Mouse (Mus musculus): ENCODE measurements around the gene Gsto2. TPM values are rescaled to one million over a fixed set of nuclear protein-coding genes. Genes with fewer than 3 reads are reported as not detected.

Gene Gsto2
- total and polyA plus RNA-seq, 3 experiments = 1.6 to 2.7 (median 2.6) TPM

DNA sequence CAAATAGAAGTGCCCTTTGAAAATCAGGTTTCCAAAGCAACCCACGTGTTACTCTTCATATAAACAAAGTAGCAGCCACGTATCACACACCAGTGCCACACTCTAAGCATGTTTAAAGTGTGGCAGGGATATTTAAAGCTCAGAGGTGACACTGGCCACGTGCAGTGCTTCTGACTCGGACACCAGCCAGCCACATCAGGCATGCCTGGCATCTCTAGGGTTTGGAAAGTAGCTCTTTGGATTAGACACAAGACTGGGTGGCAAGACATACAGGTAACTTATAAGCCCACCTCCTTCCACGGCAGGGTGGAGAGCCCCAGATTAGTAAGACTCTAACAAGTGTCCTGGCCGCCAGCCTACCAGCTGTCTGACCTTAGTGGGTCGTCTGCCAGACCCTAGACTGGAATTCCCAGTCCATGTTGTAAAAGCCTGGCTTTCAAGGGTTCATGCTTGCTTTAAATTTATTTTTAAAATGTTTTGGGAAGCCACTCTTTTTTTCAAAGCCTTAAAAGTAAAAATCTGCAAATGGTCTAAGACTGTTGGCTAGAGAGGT is 19.9 kb downstream of the Gsto2 start:
- no peak overlapping the region for H3K9ac ChIP-seq (ENCODE audit: low read depth, low read length)
- peak overlapping the region; percentile 63 for H3K27ac ChIP-seq
- WGBS = 49% methylated on average over 7 of the region's 7 CpGs

GRCm38 (mm10) chr19:47885886-47886285 is 20.6 kb downstream of the Gsto2 start:
- peaks cover 11% of the 10 kb centered on the region for H3K4me1 ChIP-seq (ENCODE audit: control insufficient read depth, insufficient read depth, low read length)
- no peaks in the 10 kb centered on the region for H3K79me2 ChIP-seq (replicated peaks; ENCODE audit: control insufficient read depth, insufficient read depth, low read length)
- no peaks in the 10 kb centered on the region for H3K36me3 ChIP-seq (ENCODE audit: control insufficient read depth, insufficient read depth, low read length)
- peak overlapping the region; percentile 63 for H3K27ac ChIP-seq
- H3K9ac ChIP-seq (ENCODE audit: low read depth, low read length) = no peak overlapping the region
- no peak for DNase-seq
- no peak overlapping the region for H3K4me3 ChIP-seq
- H3K27me3 ChIP-seq (ENCODE audit: control insufficient read depth, insufficient read depth, low read length) = no peaks in the 10 kb centered on the region
- intact Hi-C loops (cut with DNase I) = no loop called here
- TF ChIP-seq EP300 (IDR thresholded peaks at IDR 0.05; ENCODE audit: insufficient read depth, low read depth, low read length) (no peak), CTCF (IDR thresholded peaks at IDR 0.05) (no peak), POLR2A (IDR thresholded peaks at IDR 0.05; ENCODE audit: insufficient read depth, low read depth, low read length) (no peak)
- WGBS = 36% methylated on average over 11 of the region's 11 CpGs

More for the DNA sequence above, 19.9 kb downstream of the Gsto2 start:
- peak in 1 of 2 experiments; percentile 59 for DNase-seq
- intact Hi-C loops (cut with DNase I) = no loop called here
- no peaks in the 10 kb centered on the region for H3K36me3 ChIP-seq (ENCODE audit: control insufficient read depth, insufficient read depth, low read length)
- 0 out of 2 replicates have a peak, but pooled peaks have one; percentile 20 for TF ChIP-seq POLR2A (IDR thresholded peaks at IDR 0.05; ENCODE audit: insufficient read depth, low read depth, low read length)
- peak; percentile 82; the same call in 1 of the 2 replicates for TF ChIP-seq EP300 (IDR thresholded peaks at IDR 0.05; ENCODE audit: insufficient read depth, low read depth, low read length)
- no peak for TF ChIP-seq CTCF (IDR thresholded peaks at IDR 0.05)
- H3K27me3 ChIP-seq (ENCODE audit: control insufficient read depth, insufficient read depth, low read length) = no peaks in the 10 kb centered on the region
- H3K79me2 ChIP-seq (replicated peaks; ENCODE audit: control insufficient read depth, insufficient read depth, low read length) = no peaks in the 10 kb centered on the region
- H3K4me3 ChIP-seq = no peak overlapping the region
- H3K4me1 ChIP-seq (ENCODE audit: control insufficient read depth, insufficient read depth, low read length) = peaks cover 11% of the 10 kb centered on the region

GRCm38 (mm10) chr19:47886617-47887016 is 21.3 kb downstream of the Gsto2 start:
- peaks cover 18% of the 10 kb centered on the region for H3K4me1 ChIP-seq (ENCODE audit: control insufficient read depth, insufficient read depth, low read length)
- WGBS = 31% methylated on average over 7 of the region's 7 CpGs
- peak in 1 of 2 experiments; percentile 57 for DNase-seq
- TF ChIP-seq EP300 (IDR thresholded peaks at IDR 0.05; ENCODE audit: insufficient read depth, low read depth, low read length) (no peak), CTCF (IDR thresholded peaks at IDR 0.05) (0 out of 2 replicates have a peak, but pooled peaks have one; percentile 6), POLR2A (IDR thresholded peaks at IDR 0.05; ENCODE audit: insufficient read depth, low read depth, low read length) (no peak)
- H3K79me2 ChIP-seq (replicated peaks; ENCODE audit: control insufficient read depth, insufficient read depth, low read length) = no peaks in the 10 kb centered on the region
- no peak overlapping the region for H3K9ac ChIP-seq (ENCODE audit: low read depth, low read length)
- H3K27me3 ChIP-seq (ENCODE audit: control insufficient read depth, insufficient read depth, low read length) = no peaks in the 10 kb centered on the region
- H3K27ac ChIP-seq = no peak overlapping the region
- H3K4me3 ChIP-seq = no peak overlapping the region
- intact Hi-C loops (cut with DNase I) = loop anchor here (1.0 kb wide), 1 partner anchor 32 kb away; no protein-coding TSS in a partner anchor
- no peaks in the 10 kb centered on the region for H3K36me3 ChIP-seq (ENCODE audit: control insufficient read depth, insufficient read depth, low read length)

- H3K4me1 ChIP-seq (ENCODE audit: control insufficient read depth, insufficient read depth, low read length) = peaks cover 20% of the 10 kb centered on the region
- DNase-seq = peak; percentile 61 to 68
- H3K79me2 ChIP-seq (replicated peaks; ENCODE audit: control insufficient read depth, insufficient read depth, low read length) = no peaks in the 10 kb centered on the region
- TF ChIP-seq EP300 (IDR thresholded peaks at IDR 0.05; ENCODE audit: insufficient read depth, low read depth, low read length) (no peak), POLR2A (IDR thresholded peaks at IDR 0.05; ENCODE audit: insufficient read depth, low read depth, low read length) (no peak), CTCF (IDR thresholded peaks at IDR 0.05) (no peak)
- H3K4me3 ChIP-seq = no peak overlapping the region
- WGBS = 59% methylated on average over 10 of the region's 10 CpGs
- intact Hi-C loops (cut with DNase I) = loop anchor here (1.0 kb wide), 1 partner anchor 31 kb away; no protein-coding TSS in a partner anchor
- no peaks in the 10 kb centered on the region for H3K36me3 ChIP-seq (ENCODE audit: control insufficient read depth, insufficient read depth, low read length)
- H3K27ac ChIP-seq = peak overlapping the region; percentile 52
- H3K9ac ChIP-seq (ENCODE audit: low read depth, low read length) = no peak overlapping the region
- H3K27me3 ChIP-seq (ENCODE audit: control insufficient read depth, insufficient read depth, low read length) = no peaks in the 10 kb centered on the region
These were observed 22.1 kb downstream of the Gsto2 start for GRCm38 (mm10) chr19:47887417-47887816.

DNA sequence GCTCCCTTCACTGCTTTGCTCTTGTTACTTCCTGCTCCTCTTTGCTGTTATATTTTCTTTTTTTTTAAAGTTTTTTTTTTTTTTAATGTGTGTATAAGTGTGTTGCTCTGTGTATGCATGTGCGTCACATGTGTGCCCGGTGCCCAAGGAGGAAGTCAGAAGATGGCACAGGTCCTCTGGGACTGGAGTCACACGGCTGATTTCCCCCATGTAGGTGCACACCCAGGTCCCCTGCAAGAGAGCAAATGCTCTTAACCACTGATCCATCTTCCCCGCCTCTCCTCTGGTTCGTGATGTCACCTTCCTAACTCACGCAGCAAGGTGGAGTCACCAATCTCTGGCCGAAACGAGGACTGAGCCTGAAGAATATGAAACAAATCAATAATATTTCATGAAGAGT is 22.7 kb downstream of the Gsto2 start:
- Histone ChIP-seq H3K79me2 (replicated peaks; ENCODE audit: control insufficient read depth, insufficient read depth, low read length) (no peaks in the 10 kb centered on the region), H3K9ac (ENCODE audit: low read depth, low read length) (no peak overlapping the region), H3K27ac (no peak overlapping the region), H3K4me1 (ENCODE audit: control insufficient read depth, insufficient read depth, low read length) (peaks cover 20% of the 10 kb centered on the region), H3K36me3 (ENCODE audit: control insufficient read depth, insufficient read depth, low read length) (no peaks in the 10 kb centered on the region), H3K4me3 (no peak overlapping the region), H3K27me3 (ENCODE audit: control insufficient read depth, insufficient read depth, low read length) (no peaks in the 10 kb centered on the region)
- TF ChIP-seq POLR2A (IDR thresholded peaks at IDR 0.05; ENCODE audit: insufficient read depth, low read depth, low read length) (no peak), CTCF (IDR thresholded peaks at IDR 0.05) (no peak), EP300 (IDR thresholded peaks at IDR 0.05; ENCODE audit: insufficient read depth, low read depth, low read length) (no peak)
- DNase-seq = peak in 1 of 2 experiments; percentile 37
- intact Hi-C loops (cut with DNase I) = no loop called here
- 93% methylated on average over 8 of the region's 8 CpGs for WGBS

GRCm38 (mm10) chr19:47890489-47891130 is 25.3 kb downstream of the Gsto2 start:
- Histone ChIP-seq H3K79me2 (replicated peaks; ENCODE audit: control insufficient read depth, insufficient read depth, low read length) (no peaks in the 10 kb centered on the region), H3K9ac (ENCODE audit: low read depth, low read length) (peak overlapping the region; percentile 38), H3K27me3 (ENCODE audit: control insufficient read depth, insufficient read depth, low read length) (no peaks in the 10 kb centered on the region), H3K4me1 (ENCODE audit: control insufficient read depth, insufficient read depth, low read length) (peaks cover 18% of the 10 kb centered on the region), H3K4me3 (peak overlapping the region; percentile 30), H3K36me3 (ENCODE audit: control insufficient read depth, insufficient read depth, low read length) (no peaks in the 10 kb centered on the region), H3K27ac (peak overlapping the region; percentile 76)
- intact Hi-C loops (cut with DNase I) = no loop called here
- TF ChIP-seq POLR2A (IDR thresholded peaks at IDR 0.05; ENCODE audit: insufficient read depth, low read depth, low read length) (no peak; the same call in 1 of the 2 replicates), EP300 (IDR thresholded peaks at IDR 0.05; ENCODE audit: insufficient read depth, low read depth, low read length) (no peak), CTCF (IDR thresholded peaks at IDR 0.05) (no peak)
- no peak for DNase-seq
- 38% methylated on average over 10 of the region's 10 CpGs for WGBS
